Mouse (Mus musculus) CH12F3 (cell line): Measurements from ENCODE around the gene Nktr.

ENCODE experiments used
- in situ Hi-C: fragments of 300-500 bp; cut with MboI; formaldehyde crosslinking; loops from 2 replicates; pipeline ENCODE4 v1.14.3; 2020; ENCODE audit warnings: low sequenced_read_pairs

Gene Nktr

GRCm38 (mm10) chr9:121718792-121719318 is at the start of gene Nktr:
TSS of gene Nktr (plus strand) at chr9:121719169.
- in situ Hi-C loops = no loop called here

GRCm38 (mm10) chr9:121669348-121669791 is 49.6 kb upstream of the Nktr start:
- in situ Hi-C loops = no loop called here

- in situ Hi-C loops = no loop called here
Observed at GRCm38 (mm10) chr9:121671300-121671699, 47.7 kb upstream of the Nktr start.

GRCm38 (mm10) chr9:121672311-121672710 is 46.7 kb upstream of the Nktr start:
- in situ Hi-C loops = no loop called here

GRCm38 (mm10) chr9:121673716-121674115 is 45.3 kb upstream of the Nktr start:
- in situ Hi-C loops = no loop called here

GRCm38 (mm10) chr9:121675011-121675410 is 44.0 kb upstream of the Nktr start:
- in situ Hi-C loops = no loop called here

- in situ Hi-C loops = no loop called here
Observed at GRCm38 (mm10) chr9:121675556-121675955, 43.4 kb upstream of the Nktr start.

- in situ Hi-C loops = no loop called here
Observed at GRCm38 (mm10) chr9:121677069-121677468, 41.9 kb upstream of the Nktr start.

GRCm38 (mm10) chr9:121677476-121677875 is 41.5 kb upstream of the Nktr start:
- in situ Hi-C loops = no loop called here

- in situ Hi-C loops = no loop called here
Observed at GRCm38 (mm10) chr9:121679549-121679948, 39.4 kb upstream of the Nktr start.

GRCm38 (mm10) chr9:121681191-121681590 is 37.8 kb upstream of the Nktr start:
- in situ Hi-C loops = no loop called here

GRCm38 (mm10) chr9:121682037-121682680 is 36.8 kb upstream of the Nktr start:
- in situ Hi-C loops = no loop called here

- in situ Hi-C loops = no loop called here
Observed at GRCm38 (mm10) chr9:121684702-121685101, 34.3 kb upstream of the Nktr start.

- in situ Hi-C loops = no loop called here
Observed at GRCm38 (mm10) chr9:121690200-121690651, 28.7 kb upstream of the Nktr start.

GRCm38 (mm10) chr9:121690734-121691133 is 28.2 kb upstream of the Nktr start:
- in situ Hi-C loops = no loop called here

- in situ Hi-C loops = no loop called here
Observed at GRCm38 (mm10) chr9:121694736-121695135, 24.2 kb upstream of the Nktr start.

- in situ Hi-C loops = no loop called here
Observed at GRCm38 (mm10) chr9:121696626-121697025, 22.3 kb upstream of the Nktr start.

GRCm38 (mm10) chr9:121697150-121698049 is 21.6 kb upstream of the Nktr start:
- in situ Hi-C loops = no loop called here

GRCm38 (mm10) chr9:121704261-121704645 is 14.7 kb upstream of the Nktr start:
- in situ Hi-C loops = no loop called here

- in situ Hi-C loops = no loop called here
Observed at GRCm38 (mm10) chr9:121704646-121705625, 14.0 kb upstream of the Nktr start, which contains the start of gene Sec22c. TSS of gene Sec22c (minus strand) at chr9:121705490.
